Mouse (Mus musculus): Measurements from ENCODE around the gene Stk10. TPM values are rescaled to one million over a fixed set of nuclear protein-coding genes. Genes with fewer than 3 reads are reported as not detected.

The Stk10 gene
- polyA plus RNA-seq, 1 experiment from 2014 or later = 3.4 TPM

GRCm38 (mm10) chr11:32533482-32534261 lies 567 bp downstream of the Stk10 start:
- Histone ChIP-seq H3K4me1 (ENCODE audit: control insufficient read depth, insufficient read depth, low read length) (peaks cover 15% of the 10 kb centered on the region; the same call in 1 of the 2 replicates), H3K4me3 (ENCODE audit: low read depth, low read length) (peak overlapping the region; percentile 43), H3K4me2 (replicated peaks; ENCODE audit: low read depth, low read length) (peak overlapping the region; percentile 100), H3K27me3 (ENCODE audit: control insufficient read depth, insufficient read depth, low read length) (peaks cover 3% of the 10 kb centered on the region; the same call in 1 of the 2 replicates), H3K36me3 (ENCODE audit: control insufficient read depth, insufficient read depth, low read length) (no peaks in the 10 kb centered on the region), H3K27ac (ENCODE audit: low read length) (no peak overlapping the region; the same call in 1 of the 2 replicates), H3K9ac (replicated peaks; ENCODE audit: low read depth, low read length) (peak overlapping the region; percentile 67), H3K9me3 (ENCODE audit: control insufficient read depth, low read depth, low read length) (no peaks in the 10 kb centered on the region)
- WGBS = 3% methylated on average over 24 of the region's 24 CpGs
- ATAC-seq (ENCODE audit: insufficient number of reproducible peaks, insufficient read depth, low FRiP score, low read depth) = peak; percentile 15; the same call in 1 of the 2 replicates

- H3K9me3 ChIP-seq (ENCODE audit: control insufficient read depth, low read depth, low read length) = no peaks in the 10 kb centered on the region
- no peaks in the 10 kb centered on the region for H3K36me3 ChIP-seq (ENCODE audit: control insufficient read depth, insufficient read depth, low read length)
- H3K27ac ChIP-seq (ENCODE audit: low read length) = peak overlapping the region; percentile 10; the same call in 1 of the 2 replicates
- H3K4me3 ChIP-seq (ENCODE audit: low read depth, low read length) = no peak overlapping the region
- no peak overlapping the region for H3K9ac ChIP-seq (replicated peaks; ENCODE audit: low read depth, low read length)
- 72% methylated on average over 7 of the region's 7 CpGs for WGBS
- peaks cover 3% of the 10 kb centered on the region; the same call in 1 of the 2 replicates for H3K27me3 ChIP-seq (ENCODE audit: control insufficient read depth, insufficient read depth, low read length)
- no peak for ATAC-seq (ENCODE audit: insufficient number of reproducible peaks, insufficient read depth, low FRiP score, low read depth)
- peaks cover 21% of the 10 kb centered on the region; the same call in 1 of the 2 replicates for H3K4me1 ChIP-seq (ENCODE audit: control insufficient read depth, insufficient read depth, low read length)
- H3K4me2 ChIP-seq (replicated peaks; ENCODE audit: low read depth, low read length) = peak overlapping the region; percentile 100
Measured at GRCm38 (mm10) chr11:32534453-32535075, 1.5 kb downstream of the Stk10 start.

GRCm38 (mm10) chr11:32535646-32536045 lies 2.5 kb downstream of the Stk10 start:
- no peak overlapping the region for H3K9ac ChIP-seq (replicated peaks; ENCODE audit: low read depth, low read length)
- no peak overlapping the region for H3K27ac ChIP-seq (ENCODE audit: low read length)
- H3K9me3 ChIP-seq (ENCODE audit: control insufficient read depth, low read depth, low read length) = no peaks in the 10 kb centered on the region
- no peak for ATAC-seq (ENCODE audit: insufficient number of reproducible peaks, insufficient read depth, low FRiP score, low read depth)
- H3K4me2 ChIP-seq (replicated peaks; ENCODE audit: low read depth, low read length) = no peak overlapping the region
- H3K4me3 ChIP-seq (ENCODE audit: low read depth, low read length) = no peak overlapping the region
- H3K36me3 ChIP-seq (ENCODE audit: control insufficient read depth, insufficient read depth, low read length) = no peaks in the 10 kb centered on the region
- peaks cover 2% of the 10 kb centered on the region; the same call in 1 of the 2 replicates for H3K27me3 ChIP-seq (ENCODE audit: control insufficient read depth, insufficient read depth, low read length)
- WGBS = 88% methylated on average over 4 of the region's 4 CpGs
- peaks cover 21% of the 10 kb centered on the region; the same call in 1 of the 2 replicates for H3K4me1 ChIP-seq (ENCODE audit: control insufficient read depth, insufficient read depth, low read length)

- no peak overlapping the region for H3K9ac ChIP-seq (replicated peaks; ENCODE audit: low read depth, low read length)
- H3K9me3 ChIP-seq (ENCODE audit: control insufficient read depth, low read depth, low read length) = no peaks in the 10 kb centered on the region
- H3K4me1 ChIP-seq (ENCODE audit: control insufficient read depth, insufficient read depth, low read length) = peaks cover 19% of the 10 kb centered on the region; the same call in 1 of the 2 replicates
- no peak overlapping the region for H3K4me2 ChIP-seq (replicated peaks; ENCODE audit: low read depth, low read length)
- no peak for ATAC-seq (ENCODE audit: insufficient number of reproducible peaks, insufficient read depth, low FRiP score, low read depth)
- H3K27me3 ChIP-seq (ENCODE audit: control insufficient read depth, insufficient read depth, low read length) = no peaks in the 10 kb centered on the region
- no peak overlapping the region for H3K4me3 ChIP-seq (ENCODE audit: low read depth, low read length)
- WGBS = 65% methylated on average over 7 of the region's 7 CpGs
- H3K27ac ChIP-seq (ENCODE audit: low read length) = no peak overlapping the region
- no peaks in the 10 kb centered on the region for H3K36me3 ChIP-seq (ENCODE audit: control insufficient read depth, insufficient read depth, low read length)
Measured at GRCm38 (mm10) chr11:32536954-32537353, 3.8 kb downstream of the Stk10 start.

- H3K4me1 ChIP-seq (ENCODE audit: control insufficient read depth, insufficient read depth, low read length) = peaks cover 17% of the 10 kb centered on the region; the same call in 1 of the 2 replicates
- H3K27me3 ChIP-seq (ENCODE audit: control insufficient read depth, insufficient read depth, low read length) = no peaks in the 10 kb centered on the region
- 76% methylated on average over 6 of the region's 6 CpGs for WGBS
- no peak for ATAC-seq (ENCODE audit: insufficient number of reproducible peaks, insufficient read depth, low FRiP score, low read depth)
- H3K9me3 ChIP-seq (ENCODE audit: control insufficient read depth, low read depth, low read length) = no peaks in the 10 kb centered on the region
- H3K36me3 ChIP-seq (ENCODE audit: control insufficient read depth, insufficient read depth, low read length) = no peaks in the 10 kb centered on the region
- H3K4me2 ChIP-seq (replicated peaks; ENCODE audit: low read depth, low read length) = no peak overlapping the region
- no peak overlapping the region for H3K4me3 ChIP-seq (ENCODE audit: low read depth, low read length)
- no peak overlapping the region; the same call in 1 of the 2 replicates for H3K27ac ChIP-seq (ENCODE audit: low read length)
- no peak overlapping the region for H3K9ac ChIP-seq (replicated peaks; ENCODE audit: low read depth, low read length)
Measured at GRCm38 (mm10) chr11:32538435-32538834, 5.3 kb downstream of the Stk10 start.

GRCm38 (mm10) chr11:32538846-32539245 lies 5.7 kb downstream of the Stk10 start:
- H3K9me3 ChIP-seq (ENCODE audit: control insufficient read depth, low read depth, low read length) = no peaks in the 10 kb centered on the region
- peaks cover 13% of the 10 kb centered on the region; the same call in 1 of the 2 replicates for H3K4me1 ChIP-seq (ENCODE audit: control insufficient read depth, insufficient read depth, low read length)
- H3K27me3 ChIP-seq (ENCODE audit: control insufficient read depth, insufficient read depth, low read length) = no peaks in the 10 kb centered on the region
- H3K4me2 ChIP-seq (replicated peaks; ENCODE audit: low read depth, low read length) = no peak overlapping the region
- WGBS = 76% methylated on average over 4 of the region's 4 CpGs
- no peaks in the 10 kb centered on the region for H3K36me3 ChIP-seq (ENCODE audit: control insufficient read depth, insufficient read depth, low read length)
- no peak overlapping the region for H3K9ac ChIP-seq (replicated peaks; ENCODE audit: low read depth, low read length)
- H3K27ac ChIP-seq (ENCODE audit: low read length) = peak overlapping the region; percentile 15; the same call in 1 of the 2 replicates
- H3K4me3 ChIP-seq (ENCODE audit: low read depth, low read length) = no peak overlapping the region
- ATAC-seq (ENCODE audit: insufficient number of reproducible peaks, insufficient read depth, low FRiP score, low read depth) = no peak

GRCm38 (mm10) chr11:32539717-32540116 lies 6.6 kb downstream of the Stk10 start:
- no peaks in the 10 kb centered on the region for H3K9me3 ChIP-seq (ENCODE audit: control insufficient read depth, low read depth, low read length)
- H3K4me1 ChIP-seq (ENCODE audit: control insufficient read depth, insufficient read depth, low read length) = peaks cover 7% of the 10 kb centered on the region; the same call in 1 of the 2 replicates
- WGBS = 61% methylated on average over 7 of the region's 7 CpGs
- no peak overlapping the region for H3K9ac ChIP-seq (replicated peaks; ENCODE audit: low read depth, low read length)
- no peak overlapping the region for H3K4me3 ChIP-seq (ENCODE audit: low read depth, low read length)
- no peaks in the 10 kb centered on the region for H3K27me3 ChIP-seq (ENCODE audit: control insufficient read depth, insufficient read depth, low read length)
- no peaks in the 10 kb centered on the region for H3K36me3 ChIP-seq (ENCODE audit: control insufficient read depth, insufficient read depth, low read length)
- H3K27ac ChIP-seq (ENCODE audit: low read length) = peak overlapping the region; percentile 15; the same call in 1 of the 2 replicates
- ATAC-seq (ENCODE audit: insufficient number of reproducible peaks, insufficient read depth, low FRiP score, low read depth) = no peak
- H3K4me2 ChIP-seq (replicated peaks; ENCODE audit: low read depth, low read length) = no peak overlapping the region

- Histone ChIP-seq H3K27ac (ENCODE audit: low read length) (no peak overlapping the region), H3K4me3 (ENCODE audit: low read depth, low read length) (no peak overlapping the region), H3K4me2 (replicated peaks; ENCODE audit: low read depth, low read length) (no peak overlapping the region), H3K27me3 (ENCODE audit: control insufficient read depth, insufficient read depth, low read length) (no peaks in the 10 kb centered on the region), H3K9me3 (ENCODE audit: control insufficient read depth, low read depth, low read length) (no peaks in the 10 kb centered on the region), H3K4me1 (ENCODE audit: control insufficient read depth, insufficient read depth, low read length) (peaks cover 7% of the 10 kb centered on the region; the same call in 1 of the 2 replicates), H3K36me3 (ENCODE audit: control insufficient read depth, insufficient read depth, low read length) (no peaks in the 10 kb centered on the region), H3K9ac (replicated peaks; ENCODE audit: low read depth, low read length) (no peak overlapping the region)
- 73% methylated on average over 6 of the region's 6 CpGs for WGBS
- ATAC-seq (ENCODE audit: insufficient number of reproducible peaks, insufficient read depth, low FRiP score, low read depth) = no peak
Measured at GRCm38 (mm10) chr11:32540463-32540862, 7.4 kb downstream of the Stk10 start.
